Mouse (Mus musculus): ENCODE results near the gene Nid1.

- TF ChIP-seq CTCF (IDR thresholded peaks at IDR 0.05; ENCODE audit: extremely low read depth, insufficient read depth, low read length) (no peak), POLR2A (IDR thresholded peaks at IDR 0.05; ENCODE audit: extremely low read depth, insufficient read depth, low read length) (no peak)
These were observed 112.6 kb downstream of the Nid1 start for GRCm38 (mm10) chr13:13549687-13550660.
